Mouse (Mus musculus) lung, postnatal 10 days (tissue): ENCODE data around the gene Ccm2l.

ENCODE experiments used
- DNase-seq: peaks from one replicate; pipeline ENCODE4 v3.0.0; 2021

Gene Ccm2l

DNA sequence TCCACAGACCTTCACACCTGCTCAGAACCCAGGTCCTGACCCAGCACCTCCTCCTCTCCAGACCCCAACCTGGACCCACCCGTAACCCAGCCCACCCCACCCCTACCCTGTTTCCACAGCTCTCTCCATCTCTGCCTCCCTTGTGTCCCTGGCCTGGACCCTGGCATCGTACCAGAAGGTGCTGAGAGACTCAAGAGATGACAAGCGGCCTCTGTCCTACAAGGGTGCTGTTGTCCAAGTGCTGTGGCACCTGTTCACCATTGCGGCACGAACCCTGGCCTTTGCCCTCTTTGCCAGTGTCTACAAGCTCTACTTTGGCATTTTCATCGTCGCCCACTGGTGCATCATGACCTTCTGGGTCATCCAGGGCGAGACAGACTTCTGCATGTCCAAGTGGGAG lies 11.9 kb upstream of the Ccm2l start:
- no peak for DNase-seq

DNA sequence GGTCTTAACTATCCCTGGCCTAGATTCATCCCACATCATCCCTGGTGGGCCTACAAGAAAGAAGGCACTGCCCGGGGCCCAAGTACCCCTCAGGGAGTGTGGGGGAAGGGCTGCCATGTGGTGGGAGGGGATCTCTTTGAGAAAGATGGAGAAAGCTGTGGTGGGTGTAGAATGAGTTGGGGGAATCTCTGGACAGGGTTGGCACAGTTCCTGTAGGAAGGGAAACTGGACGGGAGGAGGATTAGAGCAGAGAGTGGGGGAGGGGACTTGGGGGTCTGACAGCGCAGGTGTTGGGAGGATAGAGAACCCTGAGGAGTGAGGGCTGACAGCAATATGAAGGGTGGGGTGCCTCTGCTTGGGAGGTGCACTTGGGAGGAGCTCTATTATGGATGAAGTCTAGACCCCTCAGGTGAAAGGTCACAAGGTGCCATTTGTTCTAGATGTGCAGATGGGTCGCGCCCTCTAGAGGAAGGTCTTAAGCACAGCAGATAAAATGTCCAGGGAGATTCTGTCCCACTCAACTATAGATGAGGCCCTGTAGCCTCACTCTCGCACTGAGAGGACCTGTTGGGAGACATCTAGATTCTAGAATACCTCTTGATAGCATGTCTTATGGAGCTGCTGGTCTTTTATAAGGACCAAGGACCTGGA lies 10.4 kb upstream of the Ccm2l start:
- DNase-seq = no peak

DNA sequence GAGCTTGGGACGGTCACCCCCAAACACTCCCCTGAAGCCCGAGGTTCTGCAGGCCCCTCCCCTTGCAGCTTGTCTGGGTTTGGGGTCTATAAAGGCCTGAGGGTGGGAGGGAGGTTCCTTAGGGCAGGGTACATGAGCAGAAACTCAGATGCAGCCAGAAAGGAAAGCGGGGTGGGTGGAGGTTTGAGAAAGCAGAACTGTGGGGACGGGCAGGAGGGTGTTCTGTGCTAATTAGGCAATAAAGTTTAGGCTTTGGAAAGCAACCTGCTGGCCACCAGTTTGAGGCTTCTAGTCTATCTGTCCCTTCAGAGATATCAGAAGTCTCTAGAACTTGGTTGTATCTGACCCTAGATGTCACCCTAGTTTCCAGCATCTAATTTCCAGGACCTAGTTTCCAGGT lies 7.4 kb upstream of the Ccm2l start:
- no peak for DNase-seq

DNA sequence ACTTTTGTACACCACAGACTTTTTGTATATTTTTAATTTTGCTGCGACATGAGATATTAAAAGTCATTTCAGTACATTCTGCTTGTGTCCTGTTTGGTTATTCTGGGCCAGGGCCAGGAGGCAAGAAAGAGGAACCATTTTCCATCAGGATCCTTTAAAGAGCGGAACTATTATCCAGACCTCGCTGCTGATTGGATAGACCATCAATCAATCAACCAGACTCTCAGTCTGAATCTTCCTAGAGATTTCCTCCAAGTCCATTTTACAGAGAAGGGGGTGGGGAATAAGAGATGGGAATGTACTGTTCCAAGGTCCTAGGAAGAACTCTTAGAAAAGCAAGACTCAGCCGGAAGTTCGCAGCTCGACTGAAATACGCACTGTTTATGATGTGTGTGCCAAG lies 5.5 kb upstream of the Ccm2l start:
- no peak for DNase-seq

DNA sequence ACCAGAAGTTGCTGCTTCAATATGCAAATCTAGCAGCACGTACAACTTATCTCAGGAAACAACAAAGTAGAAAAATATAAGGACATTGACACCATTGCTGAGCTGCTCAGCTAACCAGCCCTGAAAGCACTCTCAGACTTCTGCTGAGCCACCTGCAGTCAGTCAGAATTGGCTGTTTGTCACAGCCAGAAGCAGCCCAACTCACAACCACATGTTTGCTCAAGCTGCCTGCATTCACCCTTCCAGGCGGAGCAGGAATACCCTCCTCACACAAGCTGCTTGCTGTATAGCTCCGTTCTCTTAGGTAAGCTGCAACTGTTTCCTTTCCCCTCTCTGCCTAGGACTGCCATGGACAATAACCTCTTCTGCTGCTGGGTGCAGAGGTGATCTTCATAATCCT lies 2.4 kb upstream of the Ccm2l start:
- DNase-seq = no peak

DNA sequence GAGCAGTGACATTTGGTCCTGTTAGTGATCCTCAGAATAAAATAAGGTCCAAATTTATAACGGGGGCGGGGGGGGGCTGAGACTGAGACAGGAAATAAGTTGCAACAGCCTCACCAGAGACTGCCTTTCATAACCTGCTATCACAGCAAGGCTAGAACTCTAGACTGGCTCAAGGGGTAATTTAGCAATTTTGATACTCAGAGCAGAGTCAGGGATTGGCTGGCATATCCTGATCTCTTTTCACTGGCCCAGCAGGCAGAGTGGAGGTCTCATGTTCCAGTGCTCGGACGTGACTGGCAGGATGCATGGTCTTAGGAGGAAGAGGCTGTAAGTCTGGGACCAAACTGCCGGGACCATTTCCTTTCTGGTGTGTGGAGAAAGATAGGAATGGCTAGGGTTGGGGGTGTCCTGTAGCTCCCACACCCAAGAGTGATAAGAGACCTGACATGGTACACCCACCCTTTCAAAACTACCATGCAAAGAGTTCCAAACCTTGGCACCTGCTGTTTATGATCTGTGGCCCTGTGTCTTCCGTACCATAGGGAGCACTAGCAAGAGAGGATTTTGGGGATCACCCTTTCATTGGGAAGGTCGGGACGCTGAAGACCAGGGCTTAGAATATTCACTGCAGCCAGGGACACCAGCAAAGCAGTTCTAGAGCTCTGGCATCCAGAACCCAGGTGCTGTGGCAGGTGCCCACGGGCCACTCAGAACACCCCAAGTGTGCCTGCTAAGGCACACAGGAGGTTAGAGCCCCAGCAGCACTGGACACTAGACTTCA lies 1.4 kb upstream of the Ccm2l start:
- DNase-seq = no peak

DNA sequence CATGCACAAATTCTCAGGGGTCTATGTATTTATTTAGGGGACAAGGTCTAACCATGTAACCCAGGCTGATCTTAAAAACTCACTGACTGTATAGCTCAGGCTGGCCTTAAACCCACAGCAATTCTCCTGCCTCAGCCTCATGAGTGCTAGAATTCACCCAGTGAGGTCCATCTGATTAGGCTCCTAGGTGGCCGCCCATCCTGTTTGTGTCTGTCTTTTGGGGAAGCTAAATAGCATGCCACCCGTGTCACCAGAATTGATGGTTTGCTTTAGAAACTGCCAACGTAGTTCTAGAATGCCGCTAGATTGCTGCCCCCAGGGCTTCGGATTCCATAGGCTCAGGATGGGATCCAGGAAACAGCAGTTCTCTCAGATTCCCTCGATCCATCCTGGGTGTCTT lies 1.2 kb downstream of the Ccm2l start:
- no peak for DNase-seq

DNA sequence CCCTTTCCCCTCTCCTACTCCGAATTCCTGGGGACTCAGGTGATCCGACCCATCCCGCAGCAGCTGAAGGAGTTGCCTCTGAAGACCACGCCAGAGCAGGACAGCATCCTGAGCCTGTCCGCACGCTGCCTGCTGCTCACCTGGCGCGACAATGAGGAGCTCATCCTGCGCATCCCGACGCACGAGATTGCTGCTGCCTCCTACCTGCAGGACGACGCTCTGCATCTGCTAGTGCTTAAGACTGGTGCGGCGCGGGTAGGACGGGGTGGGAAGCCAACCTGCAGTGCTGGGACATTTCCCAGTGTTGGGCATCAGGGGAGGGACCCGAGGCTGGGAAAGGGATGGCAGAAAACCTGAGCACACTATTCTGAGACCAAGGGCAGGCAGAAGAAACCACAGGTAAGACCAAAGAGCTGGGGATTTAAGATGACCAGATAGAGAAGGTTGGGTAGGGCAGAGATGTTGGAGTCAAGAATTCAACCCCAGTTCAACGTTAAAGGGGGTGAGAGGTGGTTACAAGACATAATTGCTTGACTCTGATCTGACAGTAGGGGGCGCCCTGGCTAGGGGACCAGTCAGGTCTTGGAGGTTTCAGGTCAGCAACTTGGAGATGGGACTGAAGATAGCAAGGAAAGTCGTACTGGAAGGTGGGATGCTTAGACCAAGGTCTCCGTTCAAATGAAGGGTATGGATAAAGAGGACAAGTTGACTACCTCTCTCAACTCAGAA lies 5.2 kb downstream of the Ccm2l start:
- DNase-seq = peak; percentile 55

DNA sequence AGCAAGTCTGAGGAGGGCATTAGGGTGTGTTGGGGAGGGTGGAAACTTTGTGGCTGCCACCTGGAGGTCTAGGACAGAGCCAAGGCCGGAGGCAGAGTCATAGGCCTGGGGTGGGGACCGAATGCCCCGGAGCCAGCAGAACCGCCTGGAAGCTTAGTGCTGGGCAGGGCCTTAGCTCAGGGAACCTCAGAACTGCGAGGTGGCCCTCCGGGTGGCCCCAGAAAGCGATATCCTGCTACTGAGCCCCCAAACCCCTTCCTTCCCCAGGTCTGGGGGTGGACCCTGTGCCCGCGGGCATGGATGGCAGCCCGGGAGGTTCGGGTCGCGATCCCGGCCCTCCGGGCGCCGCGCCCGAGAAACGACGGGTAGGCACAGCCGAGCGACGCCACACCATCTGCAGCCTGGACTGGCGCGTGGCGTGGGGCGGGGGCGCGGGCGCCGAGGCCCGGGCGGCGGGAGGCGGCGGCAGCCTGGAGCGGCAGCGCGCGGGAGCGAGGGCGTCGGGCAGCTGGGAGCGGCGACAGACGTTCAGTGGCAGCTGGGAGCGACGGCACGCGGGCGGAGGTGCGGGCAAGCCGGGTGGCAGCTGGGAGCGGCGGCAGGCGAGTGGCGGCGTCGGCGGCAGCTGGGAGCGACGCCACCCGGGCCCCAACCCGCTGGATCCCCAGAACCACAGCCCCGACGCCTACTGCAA lies 5.9 kb downstream of the Ccm2l start:
- DNase-seq = no peak

DNA sequence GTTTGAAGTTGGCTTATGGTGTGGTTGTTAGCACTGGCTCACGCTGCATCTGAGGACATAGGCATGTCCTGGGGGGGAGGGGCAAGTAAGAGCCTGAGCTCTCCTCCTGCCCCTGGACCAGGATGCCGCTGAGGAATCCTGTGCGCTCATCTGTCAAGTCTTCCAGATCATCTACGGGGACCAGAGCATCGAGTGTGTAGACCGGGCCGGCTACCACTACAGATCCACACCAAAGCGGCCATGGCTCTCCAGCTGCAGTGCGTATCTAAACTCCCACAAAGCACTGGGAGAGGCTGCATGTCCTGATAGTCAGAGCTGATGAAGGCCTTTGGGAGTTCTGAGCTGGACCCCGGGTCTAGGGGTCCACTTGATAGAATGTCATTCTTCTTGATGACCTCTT lies 8.9 kb downstream of the Ccm2l start:
- no peak for DNase-seq

DNA sequence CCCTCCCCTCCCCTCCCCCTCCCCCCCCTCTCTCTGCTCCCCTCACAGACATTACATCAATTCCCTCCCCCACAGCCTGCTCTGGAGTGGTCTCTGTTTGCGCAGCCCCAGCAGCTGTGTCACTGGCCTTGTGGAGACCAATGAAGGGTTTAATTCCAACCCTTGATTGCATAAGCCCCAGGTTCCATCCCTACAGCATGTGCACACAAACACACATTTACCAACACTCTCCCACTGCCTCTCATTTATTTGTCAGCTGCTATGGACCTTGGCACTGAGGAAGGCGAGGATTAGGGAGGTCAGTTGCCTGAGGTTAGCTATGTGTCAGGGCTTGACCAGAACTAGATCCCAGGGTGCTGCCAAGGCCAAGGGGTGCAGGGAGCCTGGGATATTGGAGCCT lies 10.2 kb downstream of the Ccm2l start:
- DNase-seq = no peak

DNA sequence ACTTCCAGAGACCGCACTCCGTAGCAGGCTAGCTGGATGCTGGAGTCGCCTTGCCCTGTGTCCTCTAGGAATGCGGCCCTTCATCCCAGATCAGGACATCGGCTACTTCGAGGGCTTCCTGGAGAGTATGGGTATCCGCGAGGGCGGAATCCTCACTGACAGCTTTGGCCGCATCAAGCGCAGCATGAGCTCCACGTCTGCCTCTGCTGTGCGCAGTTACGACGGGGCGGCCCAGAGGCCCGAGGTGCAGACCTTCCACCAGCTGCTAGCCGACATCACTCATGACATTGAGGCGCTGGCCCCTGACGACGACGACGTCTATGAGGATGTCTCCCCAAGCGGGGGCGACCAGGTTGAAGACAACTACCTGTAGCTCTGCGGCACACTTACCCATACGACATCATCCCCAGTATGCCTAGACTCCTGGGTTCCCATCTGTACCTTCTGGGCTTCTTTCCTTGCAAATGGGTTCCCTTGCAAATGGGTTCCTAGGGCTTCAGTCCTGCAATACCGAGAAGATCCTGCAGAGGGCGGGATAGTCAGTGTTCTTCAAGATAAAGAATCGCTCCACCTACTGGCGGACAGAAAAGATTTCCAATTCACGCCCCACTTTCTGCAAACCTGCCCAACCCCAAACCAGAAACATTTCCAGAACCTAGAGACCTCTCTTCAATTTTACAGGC lies 15.2 kb downstream of the Ccm2l start:
- peak; percentile 88 for DNase-seq

DNA sequence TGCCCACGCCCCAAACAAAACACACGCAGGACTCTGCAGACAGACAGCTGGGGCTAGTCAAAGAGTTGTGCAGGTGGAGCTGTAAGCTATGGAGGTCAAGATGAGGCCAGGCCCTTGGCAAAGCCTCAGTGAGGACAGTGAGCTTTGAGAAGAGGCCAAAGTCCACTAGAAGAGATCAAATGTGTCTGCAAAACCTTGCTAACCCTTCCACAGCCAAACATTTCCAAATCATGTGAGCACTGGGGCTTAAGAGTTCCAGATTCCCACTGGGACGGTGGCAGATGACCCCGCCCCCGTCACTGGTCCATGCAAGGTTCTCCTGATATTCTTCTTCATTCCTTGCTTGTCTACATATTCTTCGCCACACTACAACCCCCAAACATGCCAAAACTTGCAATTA lies 16.1 kb downstream of the Ccm2l start:
- DNase-seq = no peak

DNA sequence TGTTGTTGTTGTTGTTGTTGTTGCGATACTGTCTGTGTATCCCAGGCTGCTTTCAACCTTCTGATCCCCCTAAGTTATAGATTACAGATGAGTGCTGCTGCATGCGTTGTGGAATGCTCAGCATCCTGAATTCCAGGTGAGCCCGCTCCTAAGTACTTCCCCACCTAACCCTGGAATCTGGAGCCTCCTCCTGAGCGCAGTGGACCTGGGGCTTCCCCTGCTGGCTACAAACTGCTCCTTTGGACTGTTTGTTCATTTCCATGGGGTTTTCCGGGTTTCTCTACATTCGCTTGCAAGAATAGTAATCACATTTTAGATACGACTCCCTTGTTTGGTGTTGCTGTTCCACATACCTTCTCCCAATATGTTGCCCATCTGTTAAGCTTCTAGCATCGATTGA lies 17.5 kb downstream of the Ccm2l start:
- no peak for DNase-seq

DNA sequence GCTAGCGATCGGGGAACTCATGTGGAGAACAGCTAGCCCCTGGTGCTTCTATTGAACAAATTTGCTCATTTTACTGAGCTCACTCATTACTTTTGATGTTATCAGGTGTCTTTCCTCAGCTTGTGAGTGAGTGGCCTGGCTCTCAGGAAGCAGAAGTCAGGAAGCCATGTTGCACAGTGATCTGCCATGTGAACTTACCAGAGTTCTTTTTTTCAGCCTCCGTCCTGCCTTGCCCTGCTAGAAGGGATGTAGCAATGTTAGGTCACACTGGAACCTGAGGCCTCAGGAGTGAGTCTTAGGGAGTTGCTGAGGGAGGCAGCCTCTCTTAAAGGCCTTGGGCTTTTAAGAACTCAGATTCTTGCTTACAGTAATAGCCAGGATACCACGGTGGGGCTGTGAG lies 18.1 kb downstream of the Ccm2l start:
- no peak for DNase-seq

DNA sequence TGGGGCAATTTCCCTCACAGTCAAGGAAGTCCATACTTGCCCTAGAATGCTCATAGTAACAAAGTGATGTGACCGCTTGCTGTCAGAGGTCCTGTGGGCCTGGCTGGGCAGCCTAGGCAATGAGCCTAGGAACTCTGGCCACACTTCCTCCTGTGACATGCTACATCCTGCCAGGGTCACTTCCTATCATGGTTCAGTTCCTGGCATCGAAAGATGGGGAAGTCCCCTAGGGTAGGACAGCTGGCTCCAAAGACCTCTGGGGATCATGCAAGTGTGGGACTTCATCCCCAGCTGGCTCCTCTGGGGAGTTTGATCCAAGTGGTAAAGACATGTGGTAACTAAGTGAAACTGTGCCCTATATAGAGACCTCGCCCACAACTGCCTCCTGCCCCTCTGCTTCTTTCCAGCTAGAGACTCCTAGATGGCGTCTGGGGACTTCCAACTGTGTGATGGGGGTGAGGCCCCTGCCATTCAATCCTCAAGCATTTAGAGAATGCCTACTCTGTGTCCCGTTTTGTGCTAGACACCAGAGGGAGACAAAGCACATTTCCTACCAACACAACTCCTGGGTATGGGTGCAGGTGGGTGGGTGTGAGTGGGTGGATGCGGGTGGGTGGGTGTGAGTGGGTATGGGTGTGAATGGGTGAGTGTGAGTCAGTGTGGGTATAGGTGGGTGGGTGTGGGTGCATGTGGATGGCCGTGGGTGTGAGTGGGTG lies 18.7 kb downstream of the Ccm2l start:
- DNase-seq = peak; percentile 64

DNA sequence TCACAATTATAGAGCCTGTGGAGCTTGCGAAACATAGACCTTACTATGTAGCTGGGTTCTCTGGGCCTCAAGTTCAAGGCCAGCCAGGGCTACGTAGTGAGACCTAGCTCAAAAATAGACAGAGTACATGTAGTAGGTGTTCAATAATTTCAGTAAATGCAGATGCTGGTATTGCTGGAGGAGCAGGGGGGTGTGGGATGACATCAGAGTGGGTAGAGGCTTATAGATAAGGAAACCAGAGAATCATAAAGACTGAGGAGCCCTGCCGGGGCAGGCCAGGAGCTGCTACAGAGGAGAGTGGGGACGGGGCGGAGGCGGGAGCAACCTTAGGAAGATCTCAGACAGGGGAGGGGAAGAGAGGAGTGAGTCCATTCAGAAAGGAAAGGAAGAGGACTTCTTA lies 19.8 kb downstream of the Ccm2l start:
- no peak for DNase-seq

DNA sequence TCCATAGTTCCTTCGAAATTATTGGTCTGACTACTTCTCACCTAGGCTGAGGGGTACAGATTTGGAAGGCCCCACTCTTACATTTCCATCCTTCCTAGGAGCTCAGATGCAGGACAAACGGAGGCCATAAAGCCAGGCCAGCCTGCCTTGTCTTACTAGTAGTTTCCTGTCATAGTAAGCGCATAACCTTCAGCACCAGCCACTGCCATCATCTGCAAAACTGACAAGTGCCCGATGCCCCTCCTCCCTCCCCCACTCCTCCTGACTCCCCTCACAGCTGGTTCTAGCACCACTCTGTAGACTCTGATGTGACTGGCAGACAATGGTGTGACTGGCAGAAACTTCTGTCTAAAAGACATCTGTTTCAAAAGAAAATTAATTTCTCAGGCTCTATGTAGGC lies 20.4 kb downstream of the Ccm2l start:
- DNase-seq = no peak

DNA sequence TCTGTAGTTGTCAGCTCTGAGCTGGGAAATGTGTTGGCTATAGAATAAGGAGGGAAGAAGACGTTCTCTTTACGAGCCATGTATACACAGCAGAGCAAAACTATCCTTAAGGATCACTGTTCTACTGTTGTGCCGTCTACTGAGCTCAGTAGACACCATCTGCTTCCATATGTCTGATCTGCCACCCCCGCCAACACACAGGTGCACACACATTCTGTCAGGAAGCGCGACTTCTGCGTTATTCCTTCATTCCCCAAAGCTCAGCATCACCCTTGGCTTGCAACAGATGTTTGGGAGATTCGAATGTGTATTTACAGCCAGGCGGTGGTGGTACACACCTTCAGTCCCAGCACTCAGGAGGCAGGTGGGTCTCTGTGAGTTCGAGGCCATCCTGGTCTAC lies 21.3 kb downstream of the Ccm2l start:
- no peak for DNase-seq

DNA sequence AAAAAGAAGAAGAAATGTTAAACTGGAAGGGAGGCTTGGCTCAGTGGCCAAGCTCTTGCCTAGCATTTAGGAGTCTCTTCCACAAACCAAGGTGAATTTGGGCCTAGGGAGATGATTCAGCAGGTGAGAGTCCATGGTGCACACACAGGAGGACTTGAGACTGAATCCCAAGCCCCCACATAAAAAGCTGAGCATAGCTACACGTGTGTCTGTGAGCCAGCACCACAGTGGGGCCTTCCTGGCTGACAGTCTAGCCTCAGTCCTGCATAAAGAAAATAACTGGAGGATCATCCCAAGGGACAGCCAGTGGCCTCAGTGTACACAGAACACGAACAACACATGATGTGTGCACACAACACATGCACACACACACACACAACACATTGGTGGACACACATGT lies 23.6 kb downstream of the Ccm2l start:
- no peak for DNase-seq

DNA sequence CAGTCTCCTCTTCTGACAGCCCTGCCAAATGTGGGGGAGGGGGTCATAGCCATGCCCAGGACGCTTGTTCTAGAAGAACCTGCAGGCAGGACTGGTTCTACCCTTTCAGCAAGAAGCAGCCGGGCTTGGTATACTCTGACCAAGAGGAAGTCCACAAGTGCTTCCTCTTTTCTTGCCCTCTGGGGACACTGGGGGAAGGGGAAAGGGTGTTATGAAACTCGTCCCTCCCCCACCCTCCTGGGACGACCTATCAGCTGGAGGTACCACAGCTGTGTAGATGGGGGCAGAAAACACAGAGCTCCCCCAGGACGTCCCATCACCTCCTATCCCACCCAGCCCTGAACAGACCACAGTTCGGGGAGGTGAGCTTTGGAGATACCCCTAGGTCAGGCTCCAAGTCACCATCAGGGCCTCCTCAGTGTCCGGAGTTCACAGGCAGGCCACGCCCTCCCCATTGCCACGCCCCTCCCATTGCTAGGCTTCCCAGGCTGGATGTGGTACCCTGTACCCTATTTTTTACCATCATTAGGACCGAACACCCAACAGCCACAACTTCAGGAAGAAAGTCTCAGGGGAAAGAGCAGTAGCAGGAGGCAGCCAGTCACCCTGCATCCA lies 24.9 kb downstream of the Ccm2l start:
- peak; percentile 61 for DNase-seq
